Mouse (Mus musculus) heart, postnatal 14 days (tissue): ENCODE data around the gene Secisbp2. TPM values are rescaled to one million over a fixed set of nuclear protein-coding genes. Genes with fewer than 3 reads are reported as not detected.

Source experiments
- DNase-seq, 2 experiments: peaks; one replicate each; pipeline ENCODE4 v3.0.0; 2021 to 2022
- intact Hi-C: fragments of 180-260 bp; cut with DNase I; formaldehyde crosslinking; loops from one replicate; pipeline ENCODE4 v1.15.1; 2025
- total RNA-seq, 2 experiments: library from RNA; stranded (reverse); gene quantifications; 2 replicates each; pipeline ENCODE4 v1.2.3; 2021

The Secisbp2 gene
- total RNA-seq, 2 experiments from 2014 or later: 18.3 to 20.6 TPM

DNA sequence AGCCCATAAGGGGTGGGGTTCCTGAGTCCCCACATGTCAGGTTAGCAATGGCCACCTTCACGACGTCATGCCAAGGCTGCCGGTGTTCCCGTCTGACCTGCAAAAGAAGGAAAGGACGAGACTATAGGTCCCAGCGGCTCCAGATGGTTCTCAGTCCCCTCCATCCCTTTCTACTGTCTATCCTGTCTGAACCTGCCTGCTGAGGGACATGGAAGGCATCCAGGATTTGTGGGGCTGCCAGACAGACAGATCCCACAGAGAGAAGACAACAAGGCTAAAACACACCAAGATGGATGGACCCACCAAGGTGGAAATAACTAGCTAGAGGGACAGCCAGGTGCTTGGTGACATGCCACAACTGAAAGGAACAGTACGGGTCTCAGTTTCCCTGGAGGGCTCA is 73.9 kb downstream of the Secisbp2 start:
- DNase-seq: no peak
- intact Hi-C loops: loop anchor here (5.0 kb wide), 2 partner anchors 52 to 67 kb away; partner anchors contain the start of gene Sema4d

DNA sequence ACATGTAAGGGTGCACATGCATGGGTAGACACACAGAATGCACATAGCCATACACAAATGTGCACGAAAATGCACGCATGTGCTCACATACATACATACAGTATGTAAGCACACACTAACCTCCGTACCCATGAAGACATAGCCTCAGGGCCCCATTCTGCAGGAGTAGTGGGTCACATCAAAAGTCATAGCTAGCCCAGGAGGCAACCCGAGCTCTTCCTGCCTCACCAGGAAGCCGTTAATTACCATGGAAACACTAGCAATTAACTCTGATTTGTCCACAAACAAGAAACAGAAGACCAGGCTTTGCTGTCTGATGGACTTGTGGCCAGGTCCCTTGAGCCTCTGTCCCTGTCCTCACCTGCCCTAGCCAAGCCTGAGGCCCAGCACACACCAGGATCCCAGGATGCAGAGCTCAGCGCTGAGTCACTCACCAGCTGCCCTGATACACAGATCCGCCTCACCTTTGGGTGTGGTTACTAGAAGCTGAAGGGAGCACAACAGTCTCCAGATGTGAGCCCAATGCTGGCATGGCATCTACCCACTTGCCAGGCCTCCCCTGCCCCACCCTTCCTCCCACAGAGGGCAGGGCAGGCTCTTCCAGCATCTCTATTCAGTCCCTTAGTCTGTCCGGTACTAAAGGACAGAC is 74.6 kb downstream of the Secisbp2 start:
- intact Hi-C loops: loop anchor here (5.0 kb wide), 2 partner anchors 51 to 66 kb away; partner anchors contain the start of gene Sema4d
- DNase-seq: no peak

DNA sequence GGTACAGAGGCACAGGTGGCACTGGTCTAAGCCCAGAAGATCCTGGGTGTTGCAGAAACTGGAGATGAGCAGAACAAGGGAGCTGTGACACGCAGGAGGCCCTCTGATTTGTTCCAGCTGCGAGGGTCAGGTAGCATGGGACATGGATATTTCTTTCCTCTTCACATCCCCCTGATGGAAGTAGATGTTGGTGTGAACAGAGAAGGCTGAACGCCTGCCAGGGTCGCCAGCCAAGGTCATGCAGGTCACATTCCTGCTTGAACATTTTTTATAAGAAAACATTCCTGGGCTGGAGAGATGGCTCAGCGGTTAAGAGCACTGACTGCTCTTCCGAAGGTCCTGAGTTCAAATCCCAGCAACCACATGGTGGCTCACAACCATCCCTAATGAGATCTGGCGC is 75.9 kb downstream of the Secisbp2 start:
- no peak for DNase-seq

DNA sequence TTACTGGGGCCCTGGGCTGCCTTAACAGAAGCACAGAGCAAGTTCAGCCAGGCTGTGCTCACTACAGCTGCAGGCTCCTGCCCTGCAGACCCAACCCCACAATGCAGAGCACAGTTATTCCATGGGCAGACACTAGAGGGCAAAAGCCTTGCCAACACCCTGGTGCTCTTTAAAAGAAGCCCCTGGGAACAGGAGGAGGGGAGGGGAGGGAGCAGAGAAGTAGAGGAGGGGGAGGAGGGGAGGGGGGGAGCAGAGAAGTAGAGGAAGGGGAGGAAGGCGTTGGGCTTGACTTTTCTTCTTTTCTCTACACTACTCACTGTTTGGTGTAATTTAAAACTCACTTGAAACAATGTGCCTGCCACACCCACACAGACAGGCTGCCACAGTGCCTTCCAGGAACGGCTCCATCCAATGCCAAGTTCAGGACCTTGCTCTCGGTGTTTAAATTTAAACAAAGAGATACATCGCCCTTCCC is 78.4 kb downstream of the Secisbp2 start:
- intact Hi-C loops: loop anchor here (5.0 kb wide), 2 partner anchors 47 to 62 kb away; partner anchors contain the start of gene Sema4d
- no peak for DNase-seq

More for the DNA sequence above, 75.9 kb downstream of the Secisbp2 start:
- intact Hi-C loops: loop anchor here (5.0 kb wide), 2 partner anchors 50 to 65 kb away; partner anchors contain the start of gene Sema4d

DNA sequence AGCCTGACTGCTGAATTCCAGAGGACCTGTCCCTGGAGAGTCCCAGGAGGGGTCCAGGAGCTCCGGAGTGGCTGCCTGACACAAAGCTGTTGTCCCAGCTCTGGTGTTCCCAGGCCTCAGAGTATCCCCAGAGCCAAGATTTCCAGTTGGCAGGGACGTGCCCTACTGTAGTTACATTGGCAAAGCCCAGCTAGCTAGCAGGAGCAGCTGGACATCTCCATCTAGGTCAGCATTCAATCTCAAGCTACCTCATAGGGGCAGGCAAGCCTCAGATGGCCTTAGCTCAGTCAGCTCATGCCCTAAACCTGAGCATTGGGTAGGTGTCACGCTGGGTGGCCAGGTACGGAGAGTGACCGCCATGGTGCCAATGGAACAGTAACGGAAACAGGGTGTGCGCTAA is 80.0 kb downstream of the Secisbp2 start:
- DNase-seq: no peak
- intact Hi-C loops: no loop called here

DNA sequence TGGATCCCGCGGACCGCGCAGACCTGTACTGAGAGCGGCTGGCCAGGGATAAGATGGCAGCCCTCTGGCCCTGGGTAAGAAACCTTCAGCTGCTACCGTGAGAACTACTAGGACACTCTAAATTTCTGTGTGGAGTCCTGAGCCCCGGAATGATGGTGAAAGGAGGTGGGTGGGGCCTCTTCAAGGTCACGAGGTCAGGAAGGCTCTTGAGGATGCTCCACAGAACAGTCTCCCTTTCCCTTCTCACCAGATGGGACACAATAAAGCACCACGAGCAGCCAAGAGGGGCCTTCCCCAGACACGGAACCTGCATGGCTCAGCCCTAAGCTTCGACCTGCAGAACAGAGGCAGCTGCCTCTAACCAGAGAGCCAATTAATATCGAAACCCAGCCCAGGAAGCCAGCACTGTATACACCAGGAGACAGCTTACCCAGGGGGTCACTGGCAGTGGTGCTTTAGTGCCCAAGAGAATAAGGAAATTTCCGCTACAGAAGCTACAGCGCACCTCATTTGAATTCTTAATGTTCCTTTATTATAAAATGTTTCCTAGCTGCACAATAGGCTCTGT is 80.7 kb downstream of the Secisbp2 start:
- DNase-seq: no peak
- intact Hi-C loops: no loop called here

Other genes with a start within 250 kb of the Secisbp2 start
- 10 to 100 TPM; 17.9 to 18.4 TPM for gene S1pr3, start 243.1 kb upstream of the Secisbp2 start, total RNA-seq
- 1 to 10 TPM; 2.6 to 3.0 TPM for gene Shc3, start 82.3 kb upstream of the Secisbp2 start, total RNA-seq
- 10 to 100 TPM in 1 of 2 experiments, 1 to 10 TPM in 1; 7.1 to 13.9 TPM for gene Cks2, start 6.5 kb upstream of the Secisbp2 start, total RNA-seq
- 10 to 100 TPM; 78.3 to 78.4 TPM for gene Sema4d, start 142.1 kb downstream of the Secisbp2 start, total RNA-seq
- gene Gadd45g, start 195.0 kb downstream of the Secisbp2 start, total RNA-seq: 10 to 100 TPM; 31.7 to 32.6 TPM